Mouse (Mus musculus) heart, postnatal 0 days (tissue): ENCODE measurements at regions not wholly inside any gene's neighbourhood (a gene's known extent, or its start where the extent isn't known, plus 50 kb on each side); places are given as distances from the start of the nearest gene placed in this dataset.

Experiments used
- ATAC-seq: fragments of 200-750 bp; cut with Nextera tagmentation; 2 replicates; pipeline ENCODE4 v1.8.0; 2017; ENCODE audit warnings: low read depth, moderate number of reproducible peaks, moderate library complexity; ENCODE audit not compliant: insufficient read depth
- DNase-seq: peaks from one replicate; pipeline ENCODE4 v3.0.0-alpha.2; 2016; ENCODE audit warnings: low spot score
- H3K27ac ChIP-seq: fragments of 300-500 bp; sonication (generic); 2 replicates; pipeline ENCODE4 v1.5.1; 2014; ENCODE audit warnings: low read depth, mild to moderate bottlenecking
- H3K27me3 ChIP-seq: fragments of 300-500 bp; sonication (generic); 2 replicates; pipeline ENCODE4 v1.6.1; 2014; ENCODE audit warnings: low read length, mixed read lengths; ENCODE audit not compliant: control insufficient read depth, insufficient read depth
- H3K36me3 ChIP-seq: fragments of 300-500 bp; sonication (generic); replicated peaks from 2 replicates; pipeline ENCODE4 v1.6.1; 2014; ENCODE audit warnings: low read length, mixed read lengths; ENCODE audit not compliant: control insufficient read depth, insufficient read depth
- H3K4me1 ChIP-seq: fragments of 300-500 bp; sonication (generic); 2 replicates; pipeline ENCODE4 v1.6.1; 2014; ENCODE audit warnings: antibody characterized with exemption; ENCODE audit not compliant: control insufficient read depth, insufficient read depth
- H3K4me2 ChIP-seq: fragments of 300-500 bp; sonication (generic); 2 replicates; pipeline ENCODE4 v1.6.1; 2014; ENCODE audit warnings: low read depth, mild to moderate bottlenecking, low read length, moderate library complexity
- H3K4me3 ChIP-seq: fragments of 300-500 bp; sonication (generic); 2 replicates; pipeline ENCODE4 v1.5.1; 2014; ENCODE audit warnings: low read depth, low read length
- H3K9ac ChIP-seq: fragments of 300-500 bp; sonication (generic); replicated peaks from 2 replicates; pipeline ENCODE4 v1.6.1; 2014; ENCODE audit warnings: low read depth, low read length, mixed read lengths
- H3K9me3 ChIP-seq: fragments of 300-500 bp; sonication (generic); replicated peaks from 2 replicates; pipeline ENCODE4 v1.6.1; 2016; ENCODE audit warnings: low read length; ENCODE audit not compliant: control insufficient read depth
- CTCF ChIP-seq: IDR thresholded peaks from 2 replicates; pipeline ENCODE4 v1.5.1; 2016; ENCODE audit warnings: antibody characterized with exemption, control low read depth, low read depth
- EP300 ChIP-seq: IDR thresholded peaks from 2 replicates; pipeline ENCODE4 v1.6.1; 2016; ENCODE audit warnings: antibody characterized with exemption, low read depth
- WGBS: fragments of 180-500 bp; shearing (Covaris S2); extraction: QIAGEN DNeasy Blood & Tissue Kit; methylation state at CpG from one replicate; pipeline ENCODE4 v1.1.7; 2014; 5-methylcytosine and 5-hydroxymethylcytosine counted together

GRCm38 (mm10) chr13:37477342-37477741 is 132.3 kb downstream of the Ly86 start:
- ATAC-seq (no peak), DNase-seq (peak; percentile 5)
- H3K4me1 ChIP-seq = peaks cover 24% of the 10 kb centered on the region; the same call in 1 of the 2 replicates
- no peak for TF ChIP-seq EP300
- TF ChIP-seq CTCF = no peak
- WGBS = 40% methylated on average over 6 of the region's 6 CpGs
- peak overlapping the region; percentile 50 for H3K27ac ChIP-seq
- no peaks in the 10 kb centered on the region for H3K27me3 ChIP-seq
- H3K36me3 ChIP-seq = no peaks in the 10 kb centered on the region
- H3K9me3 ChIP-seq = no peaks in the 10 kb centered on the region
- H3K9ac ChIP-seq = peak overlapping the region; percentile 45; the same call in 1 of the 2 replicates
- H3K4me2 ChIP-seq = peak overlapping the region; percentile 60
- H3K4me3 ChIP-seq = peak overlapping the region; percentile 28; the same call in 1 of the 2 replicates

DNA sequence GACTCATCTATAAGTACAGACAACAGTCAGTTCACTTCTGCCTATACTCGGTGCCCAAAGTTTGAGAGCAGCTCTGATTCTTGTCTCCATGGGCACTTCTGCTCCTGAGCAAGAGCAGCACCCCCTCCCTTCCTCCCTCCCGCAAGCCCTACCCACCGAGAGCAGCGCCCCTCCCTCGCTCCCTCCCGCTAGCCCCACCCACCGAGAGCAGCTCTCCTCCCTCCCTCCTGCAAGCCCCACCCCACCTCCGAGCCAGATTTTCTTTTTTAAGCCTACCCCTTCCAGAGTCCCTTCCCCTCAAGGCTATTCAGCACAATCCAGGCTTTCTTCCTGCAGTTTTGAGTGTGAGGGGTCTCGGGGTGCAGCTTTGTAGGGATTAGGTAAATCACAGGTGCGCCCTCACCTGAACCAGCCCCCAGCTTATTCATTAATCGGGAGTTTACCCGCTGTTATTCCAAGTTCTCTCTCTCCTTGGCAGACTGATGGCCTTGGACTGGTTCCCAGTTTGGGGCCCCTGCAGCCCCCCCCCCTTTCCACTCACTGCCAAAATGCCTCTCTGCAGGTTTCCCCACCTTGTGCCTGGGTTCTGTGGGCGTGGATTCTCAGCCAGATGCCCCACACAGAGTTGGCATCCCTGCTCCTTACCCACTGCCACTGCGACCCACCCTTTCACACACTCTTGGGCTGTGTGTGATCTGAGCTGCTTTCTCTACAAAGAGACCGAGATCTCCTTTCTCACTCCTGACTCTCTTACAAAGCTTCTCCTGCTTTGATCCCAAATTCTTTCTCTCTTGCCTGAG is 132.9 kb downstream of the Ly86 start:
- WGBS = 5% methylated on average over 15 of the region's 15 CpGs
- no peaks in the 10 kb centered on the region for H3K36me3 ChIP-seq
- H3K4me3 ChIP-seq = peak overlapping the region; percentile 28
- DNase-seq (peak; percentile 83), ATAC-seq (peak; percentile 80)
- no peaks in the 10 kb centered on the region for H3K27me3 ChIP-seq
- peak overlapping the region; percentile 45 for H3K9ac ChIP-seq
- H3K9me3 ChIP-seq = no peaks in the 10 kb centered on the region
- TF ChIP-seq EP300 = no peak
- no peak for TF ChIP-seq CTCF
- peaks cover 25% of the 10 kb centered on the region for H3K4me1 ChIP-seq
- H3K27ac ChIP-seq = peak overlapping the region; percentile 14
- peak overlapping the region; percentile 60 for H3K4me2 ChIP-seq

GRCm38 (mm10) chr13:37479182-37479691 is 134.2 kb downstream of the Ly86 start:
- ATAC-seq (no peak), DNase-seq (no peak)
- no peaks in the 10 kb centered on the region for H3K27me3 ChIP-seq
- H3K4me1 ChIP-seq = peaks cover 33% of the 10 kb centered on the region
- H3K36me3 ChIP-seq = no peaks in the 10 kb centered on the region
- WGBS = 89% methylated on average over 7 of the region's 7 CpGs
- H3K9ac ChIP-seq = no peak overlapping the region
- TF ChIP-seq CTCF (no peak), EP300 (no peak)
- no peak overlapping the region for H3K4me2 ChIP-seq
- no peak overlapping the region for H3K4me3 ChIP-seq
- no peak overlapping the region for H3K27ac ChIP-seq
- no peaks in the 10 kb centered on the region for H3K9me3 ChIP-seq

GRCm38 (mm10) chr13:37481514-37481913 is 136.5 kb downstream of the Ly86 start:
- no peak for TF ChIP-seq CTCF
- TF ChIP-seq EP300 = no peak
- Histone ChIP-seq H3K27me3 (no peaks in the 10 kb centered on the region), H3K9me3 (no peaks in the 10 kb centered on the region), H3K4me2 (no peak overlapping the region), H3K4me3 (no peak overlapping the region), H3K4me1 (peaks cover 26% of the 10 kb centered on the region), H3K36me3 (no peaks in the 10 kb centered on the region), H3K9ac (no peak overlapping the region), H3K27ac (peak overlapping the region; percentile 88)
- ATAC-seq (no peak), DNase-seq (peak; percentile 3)
- WGBS = 58% methylated on average over 5 of the region's 5 CpGs

DNA sequence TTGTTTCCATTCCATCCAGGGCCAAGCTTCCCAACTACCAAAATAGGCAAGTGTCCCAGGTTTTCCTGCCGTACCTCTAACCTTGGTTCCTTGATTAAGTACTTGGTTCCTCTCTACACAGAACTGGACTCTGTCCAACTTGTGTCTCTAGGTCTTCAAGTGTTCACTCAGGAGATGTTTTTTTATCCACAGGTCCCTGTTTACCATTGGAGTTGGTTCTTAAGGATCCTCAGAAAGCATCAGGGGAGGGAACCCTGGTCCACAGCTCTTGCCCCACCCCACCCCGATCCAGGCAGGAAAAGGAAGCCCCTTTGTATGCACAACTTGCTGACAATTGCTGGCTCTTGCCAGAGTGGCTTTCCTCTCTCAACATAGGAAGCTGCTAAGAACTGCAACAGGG is 137.0 kb downstream of the Ly86 start:
- peaks cover 21% of the 10 kb centered on the region for H3K4me1 ChIP-seq
- peak; percentile 31 for ATAC-seq
- no peaks in the 10 kb centered on the region for H3K9me3 ChIP-seq
- H3K4me2 ChIP-seq = peak overlapping the region; percentile 52; the same call in 1 of the 2 replicates
- H3K36me3 ChIP-seq = no peaks in the 10 kb centered on the region
- DNase-seq = peak; percentile 52
- WGBS = 15% methylated on average over 2 of the region's 2 CpGs
- TF ChIP-seq EP300 = no peak; the same call in 1 of the 2 replicates
- no peak for TF ChIP-seq CTCF
- no peak overlapping the region for H3K4me3 ChIP-seq
- peak overlapping the region; percentile 88 for H3K27ac ChIP-seq
- 0 out of 2 replicates have a peak overlapping the region, but pooled peaks have one; percentile 29 for H3K9ac ChIP-seq
- no peaks in the 10 kb centered on the region for H3K27me3 ChIP-seq
